Mouse (Mus musculus) bone marrow, adult 2 months (tissue): Measurements from ENCODE around the gene Gm45521.

Experiments used
- CTCF ChIP-seq: fragments of 200-500 bp; IDR thresholded peaks from 2 replicates; pipeline ENCODE4 v1.5.1; 2011; ENCODE audit warnings: low read length, control low read depth; ENCODE audit not compliant: control insufficient read depth, insufficient read depth
- POLR2A ChIP-seq: fragments of 200-500 bp; IDR thresholded peaks from 2 replicates; pipeline ENCODE4 v1.6.1; 2011; ENCODE audit warnings: low read depth, mild to moderate bottlenecking, control low read depth, low read length, borderline replicate concordance; ENCODE audit not compliant: control insufficient read depth

DNA sequence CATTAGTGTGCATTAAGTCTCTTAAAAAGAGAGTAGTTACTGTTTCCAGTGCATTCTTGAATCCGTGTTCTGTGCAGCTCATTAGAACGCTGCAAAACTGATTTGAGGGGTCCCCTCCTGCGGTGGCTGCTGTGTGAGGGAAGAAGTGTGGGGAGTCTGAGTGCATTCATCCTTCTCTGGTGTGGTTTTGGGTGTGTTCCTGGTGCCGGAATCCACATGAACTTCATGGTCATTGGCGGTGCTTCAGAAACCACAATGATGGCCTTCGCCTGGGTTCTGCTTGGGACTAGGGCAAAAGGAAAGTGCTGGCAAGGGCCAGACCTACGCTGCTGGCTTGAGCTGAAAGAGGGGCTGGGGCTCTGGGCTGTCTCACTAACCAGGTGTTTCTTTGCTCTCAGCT lies 22.9 kb upstream of the Gm45521 start:
- TF ChIP-seq POLR2A = no peak
- TF ChIP-seq CTCF = no peak
